Mouse (Mus musculus) monocyte, adult 5-6 weeks (primary cell): Measurements from ENCODE around the gene Fgfr2. TPM values are rescaled to one million over a fixed set of nuclear protein-coding genes. Genes with fewer than 3 reads are reported as not detected.

Source experiments
- ATAC-seq: fragments of 153-309, 156-312 bp; replicated peaks from 2 replicates; pipeline ENCODE4 v1.8.0; 2017; ENCODE audit warnings: mild to moderate bottlenecking; ENCODE audit not compliant: low TSS enrichment, insufficient number of reproducible peaks, severe bottlenecking, poor library complexity, low FRiP score
- total RNA-seq: library from RNA; stranded (forward); fragments of 200-1000, 200-491, 200-594 nt; gene quantifications from 3 replicates; pipeline ENCODE4 v1.2.3, GENCODE M21; 2017

Gene Fgfr2
- not detected in 3 replicates for total RNA-seq

DNA sequence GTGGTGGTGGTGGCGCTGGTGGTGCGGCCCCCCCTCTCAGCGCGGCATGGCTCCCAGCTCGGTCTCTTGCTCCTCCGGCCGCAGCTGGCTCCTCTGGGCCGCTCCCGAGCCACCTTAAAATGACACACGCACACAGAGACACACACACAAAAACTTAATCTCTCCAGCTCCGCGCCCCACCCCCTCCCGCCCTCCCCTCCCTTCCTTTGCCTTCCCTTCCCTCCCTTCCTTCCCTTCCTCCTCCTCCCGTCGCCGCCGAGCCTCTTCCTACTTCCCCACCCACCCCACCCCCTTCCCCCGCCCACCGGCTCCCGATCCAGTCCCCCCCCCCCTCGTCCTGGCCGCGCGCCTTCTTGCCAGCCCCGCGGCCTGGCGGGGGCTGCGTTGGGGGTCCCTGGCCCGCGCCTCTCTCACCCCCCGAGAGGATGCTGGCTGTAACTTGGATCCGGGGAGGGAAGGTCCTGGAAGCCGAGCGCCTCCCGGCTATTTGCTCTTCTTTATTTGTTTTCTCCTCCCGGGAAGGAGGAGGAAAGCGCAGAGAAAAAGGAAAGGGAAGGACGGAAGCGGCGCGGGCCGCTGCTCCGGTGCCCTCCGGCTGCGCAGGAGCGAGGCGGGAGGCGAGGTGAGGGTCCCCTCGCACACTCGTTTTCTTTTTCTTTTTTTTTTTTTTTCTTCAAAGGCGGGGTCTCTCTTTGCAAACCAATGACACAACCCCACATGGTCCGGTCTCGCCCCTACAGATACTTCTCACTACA lies at the start of gene Fgfr2:
TSS of gene Fgfr2 (minus strand) at position 107 of the 755 bp plus-strand sequence.
- ATAC-seq: no peak

DNA sequence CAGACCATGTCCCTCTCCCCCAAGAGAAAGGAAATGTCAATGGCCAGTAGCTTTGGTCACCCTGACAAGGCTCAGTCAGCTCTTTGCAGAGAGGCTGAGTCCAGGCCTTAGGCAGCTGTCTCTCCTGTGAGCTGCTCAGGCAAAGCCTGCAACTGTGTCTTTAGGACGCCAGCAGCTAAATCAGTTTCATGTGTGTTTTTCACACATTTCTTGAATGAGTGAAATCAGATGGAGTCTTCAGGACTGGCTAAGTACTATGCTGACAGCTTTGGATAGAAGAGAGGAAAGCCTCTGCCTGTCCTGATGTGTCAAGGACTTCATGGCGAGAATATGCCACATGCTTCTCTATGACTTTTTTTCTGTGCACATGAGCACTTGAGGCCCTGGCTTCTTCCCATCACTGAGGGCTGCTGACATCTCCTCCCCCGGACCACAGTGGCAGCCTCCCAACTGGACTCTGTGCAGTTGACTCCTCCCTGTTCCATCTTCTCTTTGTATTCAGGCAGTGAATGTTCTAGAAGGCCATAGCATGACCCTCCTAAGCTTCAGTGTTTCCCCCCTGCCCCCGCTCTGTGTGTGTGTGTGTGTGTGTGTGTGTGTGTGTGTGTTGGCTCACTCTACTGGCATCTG lies 48.4 kb upstream of the Fgfr2 start:
- no peak for ATAC-seq

GRCm38 (mm10) chr7:133168928-133169327 lies 45.8 kb upstream of the Fgfr2 start:
- ATAC-seq: no peak

DNA sequence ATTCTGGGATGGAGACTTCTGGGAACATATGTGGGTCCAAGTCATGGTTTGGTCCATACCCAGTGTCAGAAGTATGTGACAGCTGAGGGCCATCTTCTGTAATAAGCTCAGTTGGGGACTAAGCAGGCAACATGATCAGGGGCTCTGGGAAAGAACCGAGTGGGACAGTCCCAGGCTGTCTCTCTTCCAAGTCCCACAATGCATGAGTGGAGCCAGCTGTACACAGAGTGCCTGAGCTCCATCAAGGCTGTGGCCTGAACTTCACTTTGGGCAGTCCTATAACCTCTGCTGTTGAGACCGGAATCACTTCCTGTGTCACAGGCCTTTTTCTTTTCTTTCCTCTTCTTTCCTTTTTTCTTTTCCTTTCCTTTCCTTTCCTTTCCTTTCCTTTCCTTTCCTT lies 44.8 kb upstream of the Fgfr2 start:
- ATAC-seq: no peak

DNA sequence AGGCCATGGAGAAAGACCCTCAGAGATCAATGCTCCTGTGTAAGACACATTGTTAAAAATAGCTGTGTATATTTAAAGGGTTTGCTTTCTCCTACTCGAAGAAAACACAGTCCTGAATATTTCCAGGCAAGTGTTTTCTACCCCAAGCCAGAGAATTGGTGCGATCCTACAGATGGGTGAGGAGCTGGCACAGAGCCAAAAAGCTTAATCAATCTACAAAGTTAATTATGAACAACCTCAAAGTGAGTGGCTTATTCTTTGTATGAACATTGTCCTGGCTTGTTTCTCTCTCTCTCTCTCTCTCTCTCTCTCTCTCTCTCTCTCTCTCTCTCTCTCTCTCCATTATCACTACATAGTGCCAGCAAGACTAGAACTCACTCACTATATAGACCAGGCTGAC lies 41.6 kb upstream of the Fgfr2 start:
- ATAC-seq: no peak

- no peak for ATAC-seq
Observed at GRCm38 (mm10) chr7:133163011-133163410, 39.9 kb upstream of the Fgfr2 start.

- no peak for ATAC-seq
Observed at GRCm38 (mm10) chr7:133162131-133162530, 39.0 kb upstream of the Fgfr2 start.

GRCm38 (mm10) chr7:133161362-133162080 lies 38.4 kb upstream of the Fgfr2 start:
- ATAC-seq: no peak

DNA sequence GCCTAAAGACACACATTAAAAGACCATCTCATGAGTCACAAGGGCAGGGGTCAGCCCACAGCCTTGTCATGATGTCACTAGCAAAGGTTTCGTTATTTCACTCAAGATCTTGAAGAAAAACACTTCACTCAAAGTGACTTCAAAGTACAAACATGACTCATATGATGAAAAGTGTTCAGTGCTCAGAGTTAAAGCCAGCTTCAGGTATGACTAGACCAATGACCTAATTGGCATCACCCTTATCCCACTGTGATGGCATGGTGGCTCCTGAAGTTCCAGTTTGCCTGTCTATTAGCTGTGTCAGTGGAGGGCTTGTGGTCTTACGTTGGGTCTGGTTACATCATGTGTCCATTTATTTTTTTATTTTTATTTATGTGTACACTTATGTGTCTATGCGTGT lies 36.4 kb upstream of the Fgfr2 start:
- no peak for ATAC-seq

DNA sequence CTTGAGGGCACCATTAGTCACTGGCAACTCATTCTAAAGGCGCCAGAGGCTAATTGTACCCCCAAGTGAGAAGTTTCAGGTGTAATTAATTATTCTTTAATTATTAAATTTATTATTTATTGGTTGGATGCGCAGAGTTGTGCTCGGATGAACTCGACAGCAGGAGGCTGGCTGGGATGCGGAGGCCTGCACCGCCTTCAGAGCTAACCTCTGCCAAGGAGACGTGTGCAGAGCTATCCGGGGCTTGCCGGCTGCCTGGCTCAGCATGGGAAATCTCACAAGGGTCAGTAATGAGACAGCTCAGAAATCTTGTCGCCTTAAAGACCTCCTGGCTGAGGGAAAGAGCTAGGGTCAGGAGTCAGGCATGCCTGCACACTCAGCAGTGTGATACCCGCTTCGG lies 32.5 kb upstream of the Fgfr2 start:
- no peak for ATAC-seq

GRCm38 (mm10) chr7:133154846-133155245 lies 31.7 kb upstream of the Fgfr2 start:
- ATAC-seq: no peak

- no peak for ATAC-seq
Observed at GRCm38 (mm10) chr7:133139689-133140336, 16.7 kb upstream of the Fgfr2 start.

GRCm38 (mm10) chr7:133133552-133133951 lies 10.4 kb upstream of the Fgfr2 start:
- ATAC-seq: no peak

GRCm38 (mm10) chr7:133132702-133133101 lies 9.6 kb upstream of the Fgfr2 start:
- no peak for ATAC-seq

DNA sequence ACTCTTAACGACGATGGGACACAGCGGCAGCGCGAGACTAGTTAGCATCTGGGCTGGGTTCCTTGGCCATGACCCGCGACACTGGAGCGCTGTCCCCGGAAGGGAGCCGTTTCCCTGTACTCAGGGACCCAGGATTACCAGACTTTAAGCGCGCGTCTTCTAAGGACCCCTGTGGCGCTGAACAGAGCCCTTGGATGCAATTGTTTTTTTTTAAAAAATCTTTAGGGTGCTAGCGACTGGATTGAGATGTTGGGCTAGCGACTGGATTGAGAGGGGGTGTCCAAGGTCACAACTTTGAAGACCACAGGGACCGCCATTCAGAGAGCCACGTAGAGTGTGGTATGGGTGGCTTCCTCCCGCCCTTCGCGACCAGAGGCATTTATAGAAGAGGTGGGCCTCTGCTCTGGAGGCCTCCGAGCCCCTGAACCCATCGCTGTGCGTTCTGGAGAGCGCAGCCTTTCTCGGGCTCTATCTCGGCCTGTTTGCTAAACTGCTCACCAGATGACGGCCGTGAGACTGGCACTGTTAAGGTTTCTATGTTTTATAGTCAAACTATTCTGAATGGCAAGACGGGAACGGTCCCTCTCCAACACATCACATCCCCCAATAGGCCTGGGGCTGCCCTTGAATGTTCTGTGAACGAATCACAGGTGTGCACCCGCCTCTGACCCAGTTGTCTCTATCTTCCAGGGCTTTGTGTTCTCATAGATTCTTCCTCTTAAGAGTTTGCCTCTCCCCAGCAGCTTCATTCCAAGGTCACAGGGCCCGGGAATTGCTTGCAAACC lies 1.7 kb upstream of the Fgfr2 start:
- no peak for ATAC-seq

DNA sequence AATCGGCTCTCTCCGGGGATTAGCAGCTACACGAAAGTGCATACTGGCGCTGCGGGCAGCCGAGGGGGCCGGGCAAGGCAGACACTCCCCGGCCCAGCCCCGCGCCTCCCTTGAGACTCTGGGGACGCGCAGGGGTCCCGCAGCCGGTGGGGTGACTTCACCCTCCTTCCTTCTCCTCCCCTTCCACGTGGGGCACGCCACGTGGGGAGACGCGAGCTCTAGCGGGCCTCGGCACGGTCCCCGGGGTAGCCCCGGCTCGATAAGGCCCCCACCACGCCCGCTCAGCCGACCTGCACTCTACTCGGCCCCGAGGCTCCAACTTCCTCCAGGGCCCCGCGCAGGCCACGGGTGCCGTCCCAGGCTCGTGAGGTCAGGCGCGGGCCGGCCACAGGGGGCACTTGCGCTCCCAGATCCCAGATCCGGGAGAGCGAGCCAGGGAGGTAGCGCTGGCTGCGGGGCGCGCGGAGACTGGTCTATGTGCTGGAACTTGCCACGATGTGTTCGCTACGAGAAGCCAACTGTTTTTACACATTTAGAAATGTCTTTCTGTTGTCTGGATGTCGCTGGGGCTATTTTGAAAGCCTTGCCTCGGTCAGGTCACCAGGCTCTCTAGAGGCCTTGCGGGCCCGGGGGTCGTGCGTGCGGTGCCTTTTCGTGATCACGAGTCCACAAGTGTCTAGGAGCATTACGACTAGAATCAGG lies 1.0 kb upstream of the Fgfr2 start, which contains the start of gene Ctbp2:
TSS of gene Ctbp2 (minus strand) at position 356 of the 702 bp plus-strand sequence.
- peak; percentile 78 for ATAC-seq

GRCm38 (mm10) chr7:133122379-133123243 lies 539 bp downstream of the Fgfr2 start:
- ATAC-seq: no peak
